Mouse (Mus musculus): ENCODE results near the gene Polrmt.

The Polrmt gene

DNA sequence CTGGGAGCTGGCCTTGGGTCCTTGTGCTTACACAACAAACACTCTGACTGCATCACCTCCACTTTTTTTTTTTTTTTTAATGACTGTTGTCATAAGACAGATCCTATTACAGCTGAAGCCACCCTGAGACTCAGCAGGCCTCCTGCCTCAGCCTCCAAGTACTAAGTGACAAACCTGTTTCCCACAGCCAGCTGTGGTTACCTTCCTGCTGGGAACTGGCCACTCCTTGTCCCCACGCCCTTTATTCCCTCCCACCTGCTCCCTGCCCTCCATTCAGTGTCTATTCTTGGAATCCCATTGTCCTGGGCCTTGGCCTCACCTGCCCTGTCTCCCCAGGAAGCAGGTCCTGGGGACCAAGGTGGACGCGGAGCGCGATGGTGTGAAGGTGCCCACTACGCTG, 58.9 kb downstream of the Polrmt start:
- DNase-seq (ENCODE audit: low read depth), result no peak

DNA sequence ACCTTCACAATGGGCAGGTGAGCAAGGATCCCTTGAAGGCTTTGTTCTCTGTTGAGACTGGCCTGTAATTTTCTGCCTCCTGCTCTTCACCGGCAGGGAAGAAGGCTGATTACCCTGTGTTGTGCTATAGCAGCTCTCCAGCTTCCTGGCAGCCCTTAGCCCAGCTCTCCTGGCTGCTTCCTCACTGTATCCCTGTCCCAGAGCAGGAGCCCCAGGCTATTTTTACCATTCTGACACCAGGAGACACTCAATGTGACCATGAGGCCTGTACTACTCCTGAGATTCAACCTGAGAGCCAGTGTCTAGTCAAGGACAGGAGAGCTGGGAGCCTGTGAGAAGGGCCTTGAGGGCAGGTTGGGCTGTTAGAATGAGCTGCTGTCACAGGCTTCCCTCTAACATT, 59.7 kb downstream of the Polrmt start:
- DNase-seq (ENCODE audit: low read depth), result no peak

DNA sequence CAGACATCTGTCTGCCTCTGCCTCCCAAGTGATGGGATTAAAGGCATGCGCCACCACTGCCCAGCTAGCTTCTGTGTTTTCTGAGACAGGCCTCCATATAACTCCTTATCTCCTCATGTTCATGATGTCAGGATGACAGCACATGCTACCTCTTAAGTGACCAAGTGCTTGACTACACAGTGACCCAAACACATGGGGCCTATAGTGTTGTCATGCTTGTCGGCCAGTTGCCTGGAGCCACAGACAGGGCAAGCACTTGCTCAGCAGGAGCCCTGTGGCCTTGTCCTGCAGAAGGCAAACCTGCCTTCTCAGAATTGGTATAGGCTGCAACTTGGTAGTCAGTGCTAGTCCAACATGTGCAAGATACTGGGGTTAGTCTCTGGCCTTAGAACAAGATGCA, 60.2 kb downstream of the Polrmt start:
- DNase-seq (ENCODE audit: low read depth), result no peak
